Mouse (Mus musculus): ENCODE measurements at regions not wholly inside any gene's neighbourhood (a gene's known extent, or its start where the extent isn't known, plus 50 kb on each side); places are given as distances from the start of the nearest gene placed in this dataset.
A peak's percentile ranks its signal among the peaks of the same experiment; 100 is the strongest.

DNA sequence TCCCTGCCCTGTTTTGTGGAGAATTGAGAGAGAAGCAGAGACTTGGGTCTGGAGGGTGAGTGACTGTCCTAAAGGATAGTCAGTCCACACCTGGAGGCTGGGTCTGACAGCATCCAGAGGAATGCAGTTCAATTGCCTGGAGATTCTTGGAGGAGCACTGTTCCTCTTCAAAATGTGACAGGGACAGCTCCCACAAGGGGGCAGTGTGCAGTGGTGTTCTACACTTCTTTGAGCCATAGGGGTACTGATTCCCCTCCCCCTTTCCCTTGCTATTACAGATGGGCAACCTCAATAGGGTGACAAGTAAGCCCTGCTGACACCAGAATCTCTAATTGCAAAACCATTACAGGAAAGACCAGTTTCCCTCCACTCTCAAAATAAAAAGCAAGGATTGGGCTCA, 63.7 kb upstream of the Gm773 start:
- no peak for DNase-seq

DNA sequence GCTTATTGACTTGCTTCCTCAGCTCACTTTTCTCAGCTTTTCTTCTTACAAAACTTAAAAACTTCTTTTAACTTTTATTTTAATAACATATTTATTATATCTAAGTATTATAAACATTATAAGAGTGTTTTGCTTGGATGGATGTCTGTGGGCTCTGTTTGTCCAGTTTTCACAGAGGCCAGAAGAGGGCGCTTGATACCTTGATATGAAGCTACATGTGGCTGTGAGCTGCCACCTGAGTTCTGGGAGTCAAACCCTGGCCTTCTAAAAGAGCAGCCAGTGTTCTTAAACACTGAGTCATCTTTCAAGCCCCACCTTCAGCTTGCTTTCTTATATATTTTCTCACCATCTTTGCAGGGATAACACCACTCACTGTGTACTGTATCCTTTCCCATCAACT, 61.5 kb upstream of the Gm773 start:
- DNase-seq: peak; percentile 14

DNA sequence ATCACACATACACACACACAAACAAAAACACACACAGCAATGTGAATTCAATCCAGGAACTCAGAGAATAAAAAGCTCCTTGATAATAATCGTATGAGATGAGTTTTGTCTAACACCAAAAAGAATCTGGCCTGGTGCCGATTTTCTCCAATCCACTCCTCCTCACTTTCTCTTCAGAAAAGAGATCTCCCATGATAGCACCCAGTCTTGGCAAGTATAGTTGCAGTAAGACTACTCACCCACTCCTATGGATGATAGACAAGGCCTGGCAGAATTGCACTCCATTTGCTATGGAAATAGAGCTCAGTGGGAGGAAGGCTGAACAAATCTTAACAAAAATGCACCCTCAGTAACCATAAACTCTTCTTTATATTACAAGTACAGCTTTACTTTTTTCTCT, 57.0 kb upstream of the Gm773 start:
- no peak for DNase-seq

All from kidney, adult 18-20 months (tissue).